Mouse (Mus musculus): ENCODE measurements around the gene Arl9.

GRCm38 (mm10) chr5:76959587-76959986 lies 44.3 kb upstream of the Arl9 start:
- TF ChIP-seq CTCF (IDR thresholded peaks at IDR 0.05; ENCODE audit: insufficient read depth, low read depth, low read length) (no peak), POLR2A (IDR thresholded peaks at IDR 0.05; ENCODE audit: insufficient read depth, low read depth, low read length) (no peak)

Measured in olfactory bulb, adult 2 months (tissue).